Mouse (Mus musculus) brain, adult 2 months (tissue): ENCODE results near the gene Tubgcp3.
"Not testable (repeated sequence)": the region's sequence is repeated elsewhere in the genome, so short reads cannot be mapped to it uniquely, and the experiment has no call there.

Experiments used
- DNase-seq: peaks from one replicate; pipeline ENCODE4 v3.0.0; 2011; ENCODE audit warnings: low read depth, low spot score

Gene Tubgcp3

DNA sequence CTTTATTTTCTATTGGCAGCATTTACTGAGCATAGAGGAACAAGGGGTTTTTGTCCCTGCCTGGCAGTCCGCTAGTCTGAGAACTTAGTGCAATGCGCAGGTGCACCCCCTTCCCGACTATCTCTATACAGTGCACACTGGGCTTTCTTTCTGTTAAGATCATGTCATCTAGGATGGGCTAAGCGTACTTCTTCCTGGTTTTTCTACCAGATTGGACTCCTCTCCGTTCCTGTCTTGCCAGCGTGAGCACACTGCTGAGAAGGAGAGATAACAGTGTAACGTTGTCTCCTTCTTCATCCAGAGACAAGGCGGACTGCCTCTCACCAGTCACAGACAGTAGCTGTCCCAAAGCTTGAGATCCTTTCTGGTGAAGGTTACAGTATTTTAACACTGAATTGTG, 27.7 kb downstream of the Tubgcp3 start:
- DNase-seq = no peak

DNA sequence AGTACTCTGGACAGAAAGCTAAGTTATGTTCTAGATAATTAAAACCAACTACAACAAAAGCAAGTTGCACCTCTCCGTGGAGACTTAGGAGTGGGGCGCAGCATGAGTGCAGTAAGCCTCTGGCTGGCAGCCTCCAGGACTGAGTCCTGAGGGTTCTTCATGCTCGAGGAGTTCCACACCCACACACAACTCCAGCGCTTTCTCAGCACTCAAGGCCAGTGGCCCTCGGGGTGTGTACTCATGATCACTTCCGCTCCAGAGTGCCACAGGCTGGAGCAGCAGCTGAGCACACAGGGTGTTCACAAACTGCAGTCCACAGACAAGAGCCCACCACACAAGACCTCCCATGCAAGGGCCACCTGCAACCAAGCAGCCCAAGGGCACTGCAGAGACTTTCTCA, 30.5 kb downstream of the Tubgcp3 start:
- no peak for DNase-seq

DNA sequence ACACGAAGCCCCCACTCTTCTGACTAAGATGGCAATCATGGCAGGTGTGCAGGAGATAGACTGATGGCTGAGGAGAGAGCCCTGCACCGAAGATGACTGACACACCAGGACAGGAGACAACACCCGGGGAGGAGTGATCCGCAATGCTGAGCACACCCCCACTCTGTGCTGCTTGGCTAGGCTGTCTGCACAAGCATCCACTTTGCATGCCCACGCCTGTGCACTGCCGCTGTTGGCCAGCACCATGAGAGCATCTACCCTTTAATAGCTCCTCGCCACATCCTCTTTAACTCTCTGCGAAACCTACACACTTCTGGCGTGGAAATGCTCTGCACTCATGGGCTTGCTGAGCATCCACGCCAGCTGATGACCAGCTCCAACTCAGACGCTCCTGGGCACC, 33.6 kb downstream of the Tubgcp3 start:
- DNase-seq = peak; percentile 54

DNA sequence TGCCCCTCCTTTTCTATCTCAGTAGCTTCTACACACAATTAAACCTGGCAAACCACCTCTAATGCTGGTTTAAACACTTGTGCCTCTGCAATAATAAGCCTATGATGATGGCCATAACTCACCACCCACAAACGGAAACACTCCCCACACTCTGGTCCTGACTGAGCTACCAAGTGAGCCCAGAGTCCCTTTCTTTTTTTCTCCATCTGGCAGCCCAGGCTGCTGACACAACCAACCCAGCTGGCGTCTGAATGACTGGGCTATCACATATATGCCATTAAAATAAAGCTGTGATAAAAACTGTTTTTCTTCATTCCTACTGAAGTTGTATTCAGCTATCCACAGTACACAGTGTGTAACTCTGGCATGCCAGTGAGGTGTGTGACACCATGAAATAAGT, 36.7 kb downstream of the Tubgcp3 start:
- peak; percentile 52 for DNase-seq

DNA sequence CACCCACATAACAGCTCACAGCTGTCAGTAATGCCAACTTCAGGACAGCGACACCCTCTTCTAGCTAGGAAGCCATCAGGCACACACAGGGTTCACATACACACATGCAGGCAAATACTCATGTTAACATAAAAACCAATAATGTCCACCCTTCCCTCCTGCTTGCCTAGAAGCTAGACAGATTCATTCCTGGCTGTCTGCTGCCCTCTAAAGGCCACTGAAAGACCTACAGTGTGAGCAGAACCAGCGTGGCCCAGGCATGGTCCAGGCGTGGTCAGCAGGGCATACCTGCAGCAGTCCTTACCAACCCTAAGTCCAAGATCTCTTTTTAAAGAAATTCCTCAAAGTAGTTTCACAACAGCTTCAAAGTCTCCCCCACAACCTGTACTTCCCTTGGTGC, 43.0 kb downstream of the Tubgcp3 start:
- peak; percentile 67 for DNase-seq

DNA sequence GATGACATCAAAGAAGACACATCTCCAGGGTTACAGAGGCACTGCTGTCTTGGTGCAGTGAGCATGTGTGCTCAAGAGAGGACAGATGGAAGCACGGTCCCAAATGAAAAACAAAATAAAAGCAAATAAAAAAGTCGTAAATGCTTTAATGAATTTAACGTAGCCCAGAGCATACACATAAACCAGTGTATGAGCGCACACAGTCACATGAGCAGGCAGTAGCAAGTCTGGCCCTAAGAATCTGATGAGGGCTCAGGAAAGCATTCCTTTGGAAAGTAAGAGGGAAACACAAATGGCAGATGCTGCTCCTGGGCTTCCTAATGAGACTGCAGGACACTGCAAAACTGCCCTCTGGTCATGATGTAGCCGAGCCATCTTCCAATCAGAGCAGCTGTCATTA, 46.2 kb downstream of the Tubgcp3 start:
- DNase-seq = peak; percentile 40

DNA sequence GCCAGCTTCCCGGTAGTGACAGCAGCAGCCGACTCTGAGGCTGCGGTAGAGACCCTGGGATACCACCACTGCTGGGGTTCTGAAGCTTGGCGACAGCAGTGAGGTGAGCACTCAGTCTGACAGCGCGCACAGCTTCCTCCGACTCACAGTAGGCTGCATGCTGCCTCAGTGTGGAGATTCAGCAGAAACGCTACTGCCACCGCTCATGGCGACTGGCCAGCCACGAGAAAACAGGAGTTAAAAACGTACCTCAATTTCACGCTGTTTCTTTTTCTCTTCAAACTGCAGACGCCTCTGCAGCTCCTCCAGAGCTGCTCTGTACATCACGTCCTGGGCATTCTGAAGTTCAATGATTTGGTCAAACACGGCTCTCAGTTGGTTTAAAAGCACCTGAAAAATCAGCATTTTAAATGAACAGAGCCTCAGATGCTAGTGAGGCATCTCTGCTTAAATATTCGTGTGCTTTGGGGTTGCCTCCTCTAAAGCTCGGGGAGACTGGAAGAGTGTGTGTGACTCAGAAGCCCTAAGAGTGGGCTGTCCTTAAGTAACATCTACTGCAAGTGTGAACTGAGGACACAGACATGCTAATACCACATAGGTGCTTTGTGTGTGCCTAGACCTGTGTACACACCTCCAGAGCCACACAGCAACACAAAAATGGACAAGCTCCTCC, 50.4 kb downstream of the Tubgcp3 start:
- DNase-seq = peak; percentile 73

DNA sequence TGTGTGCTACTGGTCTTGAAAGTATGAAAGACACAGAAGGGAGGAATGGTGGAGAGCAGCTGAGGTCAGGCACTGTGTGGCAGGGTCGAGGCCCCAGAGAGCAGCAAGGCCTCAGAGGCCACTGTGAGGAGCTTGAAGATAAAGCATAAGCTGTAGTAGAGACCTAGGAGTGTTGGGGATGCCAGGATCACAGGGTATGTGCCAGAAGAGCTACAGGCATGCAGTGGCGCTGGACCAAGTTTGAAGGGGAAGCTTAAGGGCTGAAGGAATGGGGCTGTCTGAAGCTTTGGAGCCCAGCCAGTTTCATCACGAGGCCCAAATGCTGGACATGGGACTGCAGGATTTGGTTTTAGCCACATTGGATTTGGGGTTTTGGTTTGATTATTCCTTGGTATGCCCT, 54.7 kb downstream of the Tubgcp3 start:
- not testable (repeated sequence) for DNase-seq

DNA sequence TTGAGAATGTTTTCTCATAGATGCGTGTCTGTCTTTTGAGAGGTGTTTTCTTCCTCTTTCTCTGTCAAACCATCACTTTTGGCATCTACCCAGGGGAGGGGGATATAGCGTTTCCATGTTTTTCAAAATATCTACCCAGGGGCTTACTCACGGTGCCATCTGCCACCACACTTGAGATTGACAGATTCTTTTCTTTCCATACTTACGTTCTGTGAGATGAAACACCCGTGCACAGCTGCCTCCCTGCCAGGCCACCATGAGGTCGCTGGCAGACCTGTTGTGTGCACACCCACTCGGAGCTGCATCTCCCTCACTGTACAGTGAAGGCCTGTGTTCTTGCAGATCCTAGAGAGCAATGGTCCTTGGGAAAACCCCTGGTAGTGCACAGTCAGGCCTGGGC, 58.8 kb downstream of the Tubgcp3 start:
- no peak for DNase-seq

DNA sequence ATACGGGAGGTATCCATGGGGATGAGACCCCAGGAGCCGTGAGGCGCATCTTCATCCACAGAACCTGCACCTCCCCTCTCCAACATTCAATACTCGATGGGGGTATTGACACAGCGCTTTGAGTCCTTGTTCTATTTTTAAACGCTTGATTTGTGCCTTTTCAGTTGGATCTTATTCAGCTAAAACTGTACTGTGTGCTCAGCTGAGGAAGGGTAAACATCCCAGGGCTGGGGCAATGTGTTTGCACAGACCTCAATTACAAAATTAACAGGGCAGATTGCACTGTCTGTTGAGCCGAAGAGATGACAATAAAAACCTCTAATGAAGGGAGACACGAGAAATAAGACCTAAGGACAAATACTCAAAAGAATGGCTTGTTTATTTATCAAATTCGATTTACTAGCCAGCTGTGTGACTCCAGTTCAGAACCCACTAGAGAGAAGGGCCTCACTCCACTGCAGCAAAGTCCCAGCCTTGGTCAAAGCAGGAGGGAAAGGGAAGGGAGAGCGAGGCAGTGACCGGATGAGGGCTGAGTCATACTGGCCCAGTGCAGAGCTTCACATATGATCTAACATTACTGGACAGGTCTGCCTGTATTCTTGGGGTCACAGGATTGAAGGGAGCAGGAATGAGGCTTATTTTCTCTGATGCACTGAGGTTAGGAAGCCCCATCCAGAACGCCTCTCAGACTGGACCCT, 62.1 kb downstream of the Tubgcp3 start:
- no peak for DNase-seq

DNA sequence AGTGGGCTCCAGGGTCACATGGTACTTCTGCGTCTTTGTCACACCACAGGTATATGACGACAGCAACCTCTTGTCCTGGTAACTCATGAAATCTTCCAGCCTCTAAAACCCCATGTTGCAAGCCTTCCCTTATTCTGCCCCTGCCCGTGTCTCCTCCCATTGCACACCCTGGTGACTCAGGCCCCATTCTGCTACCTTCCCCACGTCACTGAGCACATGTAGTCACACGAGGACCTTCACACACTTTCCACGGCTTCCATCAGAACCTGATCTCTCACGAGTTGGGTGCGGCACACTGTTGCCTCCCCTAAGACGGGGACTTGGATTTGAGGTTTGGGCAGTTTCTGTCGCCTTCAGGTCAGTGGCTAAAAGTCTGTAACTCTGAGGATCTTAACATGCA, 63.2 kb downstream of the Tubgcp3 start:
- DNase-seq = no peak

DNA sequence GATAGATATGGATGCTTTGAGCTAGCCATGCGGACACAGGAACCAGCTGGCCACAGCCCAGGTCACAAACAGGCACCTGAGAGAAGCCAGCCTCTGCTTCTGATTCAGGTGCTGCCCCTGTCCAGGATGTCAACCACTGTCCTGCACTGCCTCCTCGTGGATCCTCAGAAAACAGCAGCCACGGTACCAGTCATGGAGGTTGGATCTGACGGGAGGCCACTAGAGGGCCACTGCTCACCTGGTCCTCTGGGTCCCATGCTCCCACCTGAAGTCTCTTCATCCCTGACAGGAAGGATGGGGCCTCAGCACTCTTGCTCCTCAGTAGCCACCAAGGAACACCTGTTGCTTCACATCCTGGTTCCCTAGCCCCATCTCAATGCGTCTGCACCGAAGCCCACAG, 64.8 kb downstream of the Tubgcp3 start:
- peak; percentile 80 for DNase-seq

DNA sequence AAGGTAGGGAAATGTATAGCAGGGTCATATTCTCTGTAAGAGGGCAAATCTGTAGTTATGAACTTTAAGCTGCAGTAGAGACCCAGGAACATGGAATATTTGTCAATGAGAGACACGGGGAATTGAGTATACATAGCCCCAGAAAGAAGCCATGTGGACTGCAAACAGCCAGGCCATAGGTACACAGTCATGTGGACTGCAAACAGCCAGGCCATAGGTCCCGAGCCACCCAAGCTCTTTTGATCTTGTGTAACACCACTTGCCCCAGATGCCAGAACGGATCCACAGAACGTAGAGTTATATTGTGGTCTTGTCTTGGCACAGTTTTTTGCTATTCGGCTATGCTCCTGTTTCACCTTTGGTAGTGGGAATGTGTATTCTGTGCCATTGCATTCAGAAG, 88.3 kb downstream of the Tubgcp3 start:
- no peak for DNase-seq

DNA sequence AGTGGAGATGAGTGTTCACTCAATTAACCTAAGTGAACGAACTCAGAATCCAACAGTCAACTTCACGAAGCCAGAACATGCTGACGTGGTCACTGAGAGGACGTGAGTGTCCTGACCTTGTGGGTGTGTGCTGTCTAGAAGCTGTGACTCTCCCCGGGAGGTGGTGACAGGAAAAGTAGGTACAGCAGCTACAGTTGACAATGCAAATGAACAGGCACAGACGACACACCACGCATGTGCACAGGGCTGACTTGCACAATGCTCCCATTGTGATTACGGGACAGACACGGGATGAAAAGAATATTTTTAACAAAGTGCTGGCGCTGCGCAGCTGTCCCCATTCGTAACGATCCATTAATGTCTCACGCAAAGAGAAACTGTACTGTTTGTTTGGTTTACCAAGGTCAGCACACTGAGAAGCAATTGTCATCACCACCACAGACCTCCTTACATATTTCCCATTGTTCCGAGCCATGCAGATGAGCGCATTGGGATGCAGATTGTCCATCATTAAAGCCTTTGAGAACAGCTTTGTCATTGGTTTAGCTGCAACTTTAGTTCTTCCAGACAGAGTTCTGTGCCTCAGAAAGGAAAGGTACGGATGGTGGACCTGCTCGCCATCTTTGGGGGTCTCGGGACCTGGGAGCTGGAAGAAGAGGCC, 92.6 kb downstream of the Tubgcp3 start:
- DNase-seq = peak; percentile 21

DNA sequence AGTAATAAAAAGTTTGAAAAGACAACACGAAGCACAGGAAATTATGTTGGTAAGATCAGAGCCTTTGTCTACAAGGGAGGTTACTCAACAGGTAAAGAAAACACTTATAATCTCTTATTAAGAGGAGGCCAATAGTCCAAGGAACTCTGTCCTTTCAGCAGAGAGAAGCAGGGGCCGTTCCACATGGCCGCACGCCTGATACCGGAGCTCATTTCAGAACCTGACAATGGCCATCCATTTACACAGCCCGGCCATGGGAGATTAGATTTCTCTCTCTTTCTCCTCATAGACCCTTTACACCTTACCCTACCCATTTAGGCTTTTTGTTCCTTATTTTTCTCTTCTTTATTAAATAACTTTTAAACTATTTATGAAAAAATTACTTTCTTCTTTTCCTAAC, 95.3 kb downstream of the Tubgcp3 start:
- DNase-seq = no peak

DNA sequence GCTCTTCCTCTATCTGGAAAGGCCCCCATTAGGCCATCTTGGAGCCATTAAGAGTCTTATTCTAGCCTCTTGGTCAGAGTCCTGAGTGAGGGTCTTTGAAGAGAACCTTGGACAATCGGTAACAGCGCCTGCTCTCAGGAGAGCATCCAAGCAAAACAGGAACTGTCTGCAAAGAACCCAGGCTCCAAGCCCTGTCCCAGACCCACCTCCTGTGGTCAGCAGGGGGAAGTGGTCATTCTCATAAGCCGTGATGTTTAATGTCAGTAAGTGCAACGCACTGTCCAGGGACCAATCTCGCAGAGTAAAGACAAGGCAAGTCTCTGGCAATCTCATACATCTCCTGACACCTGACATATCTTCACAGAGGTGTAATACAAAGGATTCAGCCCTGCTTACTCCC, 96.0 kb downstream of the Tubgcp3 start:
- DNase-seq = no peak

DNA sequence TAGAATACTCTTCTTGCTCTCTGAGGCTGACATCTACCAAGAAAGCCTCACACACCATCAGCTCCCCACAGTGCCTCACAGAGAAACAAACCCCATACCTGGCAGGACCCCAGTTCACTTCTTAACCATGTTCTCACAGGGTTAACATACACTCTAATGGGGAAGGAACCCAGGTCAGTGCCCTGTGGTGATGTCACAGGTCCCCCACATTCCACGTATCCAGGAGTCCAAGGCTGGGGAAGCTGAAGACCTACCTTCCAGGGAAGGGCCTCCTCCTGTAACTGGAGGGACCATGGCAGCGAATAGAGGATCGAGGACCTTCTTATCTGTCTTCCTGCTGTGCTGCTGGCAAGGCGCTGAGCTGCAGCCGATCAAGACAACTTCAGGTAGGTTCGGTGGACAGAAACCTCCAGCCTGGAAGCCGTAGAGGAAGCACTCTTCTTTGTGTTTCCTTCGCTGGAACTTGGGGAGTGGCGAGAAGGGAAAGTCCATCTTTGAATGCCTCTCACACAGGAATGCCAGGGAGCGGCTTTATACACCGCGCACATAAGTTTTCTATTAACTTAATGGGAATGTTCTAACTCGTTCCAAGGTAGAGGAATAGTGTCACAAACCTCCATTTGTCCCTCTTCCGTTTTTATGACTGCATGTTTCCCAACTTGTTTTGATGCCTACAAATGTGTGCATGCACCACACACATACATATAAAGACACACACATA, 99.1 kb downstream of the Tubgcp3 start, which contains the start of gene Spaca7:
Spaca7 (plus strand) TSS at position 216 of the 721 bp plus-strand sequence.
- no peak for DNase-seq

DNA sequence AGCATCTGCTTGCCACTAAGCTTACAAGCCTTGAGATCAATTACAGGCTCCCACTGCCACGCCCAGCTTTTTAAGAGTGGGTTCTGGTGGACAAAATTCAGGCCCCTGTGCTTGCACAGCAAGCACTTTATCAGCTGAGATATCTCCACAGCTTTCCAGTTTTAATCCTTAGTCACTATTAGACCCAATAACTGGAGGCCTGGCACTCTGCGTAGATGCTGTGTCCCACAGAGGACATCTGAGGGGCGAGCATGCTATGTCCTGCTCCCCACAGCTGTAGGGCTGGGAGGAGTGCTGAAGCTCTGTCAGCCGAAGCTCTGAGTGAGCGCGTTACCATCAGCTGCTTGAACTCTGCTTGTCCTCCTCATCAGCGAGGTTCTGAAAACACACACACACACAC, 105.5 kb downstream of the Tubgcp3 start:
- no peak for DNase-seq

DNA sequence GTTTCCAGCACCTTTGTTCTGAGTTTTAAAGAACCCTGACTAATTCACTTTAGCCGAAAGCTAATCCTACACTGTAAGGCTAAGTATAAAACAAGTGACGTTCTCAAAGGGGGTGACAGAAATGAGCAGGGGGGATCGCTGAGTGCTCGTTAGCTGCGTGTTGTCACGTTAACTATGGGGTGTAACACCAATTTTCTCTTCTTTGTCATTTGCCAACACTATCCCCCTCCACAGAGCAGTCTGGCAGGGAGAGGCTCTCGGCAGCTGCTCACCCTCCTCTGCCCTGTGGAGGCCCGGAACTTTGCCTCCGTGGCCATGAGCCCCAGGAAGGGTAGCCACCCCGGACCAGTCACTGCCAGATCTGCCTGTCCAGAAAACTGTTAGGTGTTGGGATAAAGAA, 106.6 kb downstream of the Tubgcp3 start:
- peak; percentile 9 for DNase-seq

DNA sequence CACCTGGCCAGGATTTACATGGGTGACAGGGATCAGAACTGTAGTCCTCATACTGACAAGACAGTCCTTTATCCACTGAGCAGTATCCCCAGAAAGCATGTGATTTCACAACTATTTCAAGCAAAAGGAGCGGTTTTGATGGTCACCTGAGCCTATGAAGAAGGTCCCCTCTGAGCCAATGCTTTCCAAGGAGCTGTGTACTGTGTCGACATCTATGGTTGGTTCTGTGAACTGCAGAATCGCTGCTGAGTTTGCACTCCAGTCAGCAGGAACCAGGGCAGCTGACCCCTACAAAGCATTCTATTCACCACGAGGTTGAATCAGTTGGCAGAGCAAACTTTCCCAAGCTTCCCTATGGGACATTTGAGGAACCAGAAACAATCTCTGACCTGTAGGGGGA, 107.7 kb downstream of the Tubgcp3 start:
- DNase-seq = peak; percentile 79
